Mouse (Mus musculus) large intestine, adult 2 months (tissue): ENCODE measurements at regions not wholly inside any gene's neighbourhood (a gene's known extent, or its start where the extent isn't known, plus 50 kb on each side); places are given as distances from the start of the nearest gene placed in this dataset.
A peak's percentile ranks its signal among the peaks of the same experiment; 100 is the strongest.

Experiments used
- DNase-seq: peaks from one replicate; pipeline ENCODE4 v3.0.0-alpha.2; 2012; ENCODE audit warnings: low read depth, low spot score
- WGBS: fragments of 180-500 bp; shearing (Covaris S2); methylation state at CpG from one replicate; pipeline ENCODE4 v1.1.7; 2018; 5-methylcytosine and 5-hydroxymethylcytosine counted together

DNA sequence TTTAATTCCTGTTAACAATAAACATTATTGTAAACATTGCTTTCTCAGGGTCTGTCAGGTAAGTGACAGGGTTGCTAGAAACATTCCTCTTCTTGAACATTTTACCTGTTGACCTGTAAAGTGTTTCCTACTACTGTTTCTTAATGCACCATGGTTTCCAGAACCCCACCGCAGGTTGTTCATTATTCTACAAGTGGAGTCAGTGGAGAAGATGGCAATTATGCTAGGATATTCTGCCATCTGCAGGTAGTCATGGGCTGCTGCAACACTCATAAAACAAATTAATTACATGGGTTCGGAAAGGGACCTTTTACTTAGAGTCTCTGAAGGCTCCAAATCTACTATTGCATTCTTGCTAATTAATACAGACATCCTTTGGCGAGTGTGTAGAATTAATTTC, 239.1 kb upstream of the Pdzrn3 start:
- no peak for DNase-seq
- WGBS, result 33% methylated on average over 3 of the region's 3 CpGs

DNA sequence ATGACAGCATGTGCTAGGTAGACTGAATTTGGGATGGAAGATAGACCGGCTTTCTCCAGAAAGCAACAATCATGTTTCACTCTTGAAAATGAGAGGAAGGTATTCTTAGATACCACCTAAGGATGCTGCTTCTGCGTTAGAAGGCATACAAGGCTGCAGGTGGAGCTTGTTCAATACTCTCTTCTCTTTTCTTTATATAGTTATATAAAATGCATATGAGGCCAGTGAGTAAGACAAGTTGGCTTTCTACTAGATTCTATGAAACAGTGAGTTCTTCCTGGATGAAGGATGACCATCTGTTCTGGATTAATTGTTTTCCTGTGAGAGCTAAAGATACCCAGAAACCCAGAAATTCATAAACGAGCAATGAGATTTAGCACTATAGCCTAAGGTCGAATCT, 231.3 kb upstream of the Pdzrn3 start:
- DNase-seq, result no peak
- WGBS, result 83% methylated on average over 4 of the region's 4 CpGs

DNA sequence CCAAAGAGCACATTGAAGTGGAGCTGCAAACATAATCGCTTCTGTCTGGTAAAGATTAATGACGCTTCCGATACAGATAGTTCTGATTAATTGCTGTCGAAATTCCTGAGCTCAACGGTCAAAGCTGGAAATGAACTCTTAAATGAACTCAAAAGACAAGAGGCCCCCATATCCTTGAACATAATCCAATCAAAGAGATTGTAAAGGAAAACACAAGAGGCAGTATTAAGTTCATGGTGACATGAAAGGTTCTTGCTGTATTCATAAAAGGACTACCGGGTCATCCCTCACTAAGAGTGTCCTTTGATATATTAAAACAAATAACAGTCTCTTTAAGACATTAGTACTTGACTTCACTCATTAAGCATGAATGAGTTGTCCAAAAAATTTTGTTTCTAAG, 225.4 kb upstream of the Pdzrn3 start:
- DNase-seq, result no peak
- WGBS, result 81% methylated on average over 6 of the region's 6 CpGs

DNA sequence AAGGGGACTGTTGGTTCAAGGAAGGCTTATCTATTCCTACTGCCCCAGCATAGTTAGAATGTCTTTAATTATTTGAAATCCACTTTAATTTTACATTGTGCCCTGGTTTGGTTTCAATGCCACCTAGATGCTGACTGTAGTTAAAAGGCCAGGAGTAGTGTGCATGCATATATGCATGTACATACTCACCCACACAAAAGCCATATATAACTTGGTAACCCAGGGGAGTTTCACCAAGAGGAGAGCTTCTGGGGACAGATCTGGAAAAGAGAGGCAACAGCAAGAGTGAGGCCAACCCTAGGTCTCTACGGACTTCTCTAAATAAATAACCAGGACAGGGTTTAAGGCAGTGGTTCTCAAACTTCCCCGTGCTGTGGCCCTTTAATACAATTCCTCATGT, 219.3 kb upstream of the Pdzrn3 start:
- DNase-seq, result no peak
- WGBS, result 78% methylated on average over 2 of the region's 2 CpGs

DNA sequence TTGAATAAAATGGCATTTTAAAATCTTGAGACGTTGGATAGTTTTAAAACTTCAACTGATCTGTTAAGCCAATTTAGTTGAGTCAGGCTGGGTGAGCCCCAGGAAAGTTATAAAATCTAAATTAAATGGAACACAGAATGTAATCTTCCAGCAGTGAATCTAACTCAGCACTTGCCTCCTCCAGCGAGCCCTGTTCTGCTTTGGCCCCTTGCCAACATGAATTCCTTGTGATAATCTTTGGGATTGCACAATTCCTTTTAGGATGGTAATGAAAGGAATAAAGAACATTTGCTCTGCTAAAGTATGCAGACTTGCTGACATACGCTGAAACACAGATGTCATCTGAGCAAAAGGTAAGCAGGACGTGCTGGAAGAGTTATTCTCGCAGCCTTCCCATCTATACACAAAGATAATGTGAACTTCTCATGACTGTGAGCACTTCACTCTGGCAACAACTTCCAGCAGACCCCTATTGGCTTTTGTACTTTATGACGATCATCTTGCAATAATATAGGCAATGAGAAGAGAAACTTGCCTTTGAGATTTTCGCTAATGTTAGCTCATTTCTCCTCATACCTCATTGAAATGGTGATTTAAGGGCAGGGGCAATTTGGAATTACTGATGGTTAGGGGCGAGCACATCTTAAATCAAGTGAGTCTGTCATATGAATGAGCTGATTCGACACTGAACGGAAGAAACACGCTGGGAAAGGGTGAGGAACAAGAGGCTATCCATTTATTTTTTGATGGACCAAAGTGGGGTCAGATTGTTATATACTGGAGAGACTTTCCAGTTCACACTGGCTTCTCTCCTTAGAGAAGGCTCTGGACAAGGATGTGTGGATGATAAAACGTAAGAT, 216.3 kb upstream of the Pdzrn3 start:
- 47% methylated on average over 12 of the region's 12 CpGs for WGBS
- no peak for DNase-seq

DNA sequence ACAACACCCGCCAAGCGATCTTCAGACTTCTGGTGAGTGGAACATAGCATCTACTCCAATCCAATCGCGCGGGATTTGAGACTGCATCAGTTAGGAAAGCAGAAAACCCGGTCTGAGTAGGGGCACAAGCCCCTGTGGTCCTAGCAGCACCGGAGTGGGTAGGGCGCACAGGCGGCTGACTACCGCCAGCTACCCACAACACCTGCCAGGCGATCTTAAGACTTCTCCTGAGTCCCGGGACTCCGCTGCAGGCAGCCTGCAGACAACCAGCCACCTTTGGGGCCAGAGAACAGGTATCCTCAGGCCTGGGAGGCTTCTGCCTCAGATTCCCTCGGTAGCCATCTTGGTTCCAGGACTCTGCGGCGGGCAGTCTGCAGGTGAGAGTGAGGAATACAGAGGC, 208.2 kb upstream of the Pdzrn3 start:
- DNase-seq, result no peak
- 78% methylated on average over 16 of the region's 16 CpGs for WGBS

DNA sequence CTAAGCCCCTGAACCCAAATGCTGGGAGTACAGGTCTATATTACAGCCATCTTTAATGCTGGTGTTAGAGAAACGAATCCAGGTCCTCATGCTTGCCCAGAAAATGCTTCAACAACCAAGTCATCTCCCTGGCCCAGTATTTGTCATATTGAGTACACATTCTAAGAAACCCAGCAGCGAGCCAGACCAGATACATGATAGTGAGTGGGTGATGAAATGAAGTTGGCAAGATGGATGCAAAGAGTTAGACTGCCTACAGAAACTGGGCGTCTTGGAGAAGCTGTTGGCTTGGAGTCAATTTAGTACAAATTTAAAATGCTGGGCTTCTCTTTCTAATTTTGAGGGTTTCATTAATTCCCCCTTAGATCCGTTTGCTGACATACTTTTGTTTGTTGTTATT, 203.1 kb upstream of the Pdzrn3 start:
- WGBS, result 76% methylated on average over 4 of the region's 4 CpGs
- DNase-seq, result no peak

DNA sequence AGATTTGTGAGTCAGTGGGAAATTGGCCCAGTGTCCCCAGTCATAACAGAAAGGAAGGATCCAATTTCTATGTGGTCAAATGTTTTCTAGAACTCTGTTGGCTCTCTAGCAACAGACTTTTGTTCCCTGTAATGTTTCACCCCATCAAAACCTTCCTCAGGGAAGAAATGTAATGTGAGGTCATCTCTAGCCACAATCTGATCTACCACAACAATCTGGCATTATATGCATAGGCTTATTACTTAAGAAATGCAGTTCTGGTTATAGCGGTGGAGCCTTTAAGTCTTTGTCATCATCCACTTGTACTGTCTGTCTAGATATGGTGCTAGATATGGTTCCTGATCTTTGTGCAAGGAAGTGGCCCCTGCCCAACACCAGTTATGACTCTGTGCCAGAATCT, 178.4 kb upstream of the Pdzrn3 start:
- no peak for DNase-seq
- 87% methylated on average over 1 of the region's 1 CpGs for WGBS

DNA sequence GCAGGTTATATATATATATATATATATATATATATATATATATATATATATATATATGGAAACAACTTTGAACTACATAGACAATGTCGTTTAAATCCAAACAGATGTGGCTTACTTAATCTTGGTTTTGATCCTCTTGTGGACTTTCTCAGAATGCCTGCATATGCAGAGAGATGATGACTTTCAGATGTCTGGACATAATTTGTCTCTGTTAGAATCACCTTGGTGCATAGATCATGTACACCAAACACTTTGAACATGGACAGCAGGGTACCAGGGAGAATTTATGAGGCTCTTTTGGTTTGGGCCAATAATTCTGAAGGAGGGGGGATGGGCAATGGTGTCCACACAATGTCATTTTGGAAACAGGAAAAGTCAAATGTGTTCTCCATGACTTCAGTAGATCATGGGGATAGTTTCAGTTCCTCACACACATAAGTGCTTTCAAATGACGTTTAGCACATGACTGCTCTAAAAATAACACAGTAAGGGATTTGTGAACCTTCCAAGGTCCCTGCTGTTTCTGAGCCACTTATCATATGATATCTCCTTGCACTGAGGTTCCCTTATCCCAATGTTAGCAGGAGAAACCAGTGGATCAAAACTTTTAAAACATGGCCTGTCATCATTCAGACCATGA, 177.4 kb upstream of the Pdzrn3 start:
- WGBS, result 38% methylated on average over 2 of the region's 2 CpGs
- DNase-seq, result no peak

DNA sequence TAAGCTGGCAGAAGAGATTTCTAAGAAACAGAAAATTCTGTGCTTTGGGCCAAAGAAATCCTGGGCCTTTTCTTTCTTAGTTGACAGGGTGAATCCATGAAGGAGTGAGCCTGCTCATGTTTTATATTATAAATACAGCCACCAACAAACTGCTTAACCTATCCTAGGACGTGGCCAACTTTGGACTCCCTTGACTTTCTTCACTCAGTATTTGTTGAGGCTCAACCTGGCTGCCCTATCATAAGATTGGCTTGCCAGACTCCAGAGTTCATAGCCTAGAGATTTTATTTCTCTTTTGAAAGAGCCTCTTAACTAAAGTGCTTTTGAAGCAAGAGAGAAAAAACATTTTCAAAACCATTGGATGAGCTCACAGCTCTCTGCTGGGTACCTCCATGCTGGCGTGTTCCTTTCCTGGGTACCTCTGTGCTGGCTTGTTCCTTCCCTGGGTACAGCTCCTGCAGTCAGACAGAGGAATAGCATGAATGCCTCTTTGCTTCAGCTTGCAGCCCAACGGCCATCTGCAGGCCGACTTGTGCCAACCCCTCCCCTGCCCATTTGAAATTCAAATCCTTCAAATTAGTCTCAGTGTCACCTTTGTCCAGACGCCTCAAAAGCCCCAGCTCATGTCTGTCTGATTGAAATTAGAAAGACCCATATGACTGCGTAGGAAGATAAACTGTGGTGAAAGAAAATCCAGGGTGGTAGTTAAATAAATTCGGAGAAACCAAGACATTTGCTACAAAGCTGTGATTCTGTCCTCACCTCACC, 173.0 kb upstream of the Pdzrn3 start:
- no peak for DNase-seq
- 55% methylated on average over 7 of the region's 7 CpGs for WGBS

DNA sequence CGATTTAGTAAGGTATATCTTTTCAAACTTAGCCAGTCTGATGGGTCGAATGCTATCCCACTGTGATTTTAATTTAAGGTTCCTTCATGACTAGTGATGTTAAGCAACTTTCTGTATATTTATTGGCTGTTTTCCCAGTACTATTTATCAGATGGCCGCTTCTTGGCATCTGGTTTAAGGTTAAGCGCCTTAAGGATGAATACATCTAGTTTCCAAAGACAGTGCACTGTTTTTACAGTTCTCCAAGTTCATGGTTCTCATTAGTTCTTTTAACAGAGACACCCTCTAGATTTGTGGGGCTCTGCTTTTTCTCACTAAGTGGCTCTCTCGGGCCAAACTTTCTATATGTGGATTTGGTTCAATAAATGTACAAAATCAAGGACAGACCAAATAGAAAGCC, 159.9 kb upstream of the Pdzrn3 start:
- WGBS, result 78% methylated on average over 5 of the region's 5 CpGs

DNA sequence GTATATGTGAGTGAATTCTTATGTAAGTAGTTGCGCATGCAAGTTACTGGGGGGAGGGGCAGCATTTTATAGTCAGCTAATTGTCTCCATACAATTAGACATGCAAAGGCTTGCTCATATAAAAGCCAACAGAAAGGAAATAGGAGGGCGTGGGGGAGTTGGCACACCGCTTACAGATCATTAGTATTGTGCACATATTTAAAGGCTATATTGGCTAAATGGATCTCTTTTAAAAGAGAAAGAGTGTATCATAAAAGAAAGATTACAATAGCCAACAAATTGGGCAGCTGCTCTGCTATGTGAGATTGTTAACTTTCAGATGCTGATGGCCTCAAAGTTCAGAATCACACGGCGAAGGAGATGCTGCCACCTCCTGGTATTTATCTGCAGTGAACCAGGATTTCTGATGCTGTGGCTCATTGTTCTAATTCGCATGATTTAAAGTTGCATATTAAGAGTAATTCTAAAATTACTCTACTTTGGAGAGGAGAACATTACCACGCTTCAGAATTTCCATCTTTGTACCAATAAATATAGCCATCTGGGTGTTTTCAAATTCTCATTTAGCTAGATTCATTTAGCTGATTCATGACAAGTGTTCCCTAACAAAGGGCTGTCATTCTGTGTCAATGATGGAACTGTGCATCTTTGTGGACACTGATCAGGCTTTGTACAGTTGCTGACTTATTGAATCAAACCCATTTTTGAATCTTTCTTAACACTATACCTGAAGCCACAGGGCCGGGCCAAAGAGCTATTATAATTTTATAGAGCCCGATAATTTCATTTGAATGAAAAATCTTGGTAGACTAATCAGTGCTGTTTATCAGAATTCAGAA, 156.7 kb upstream of the Pdzrn3 start:
- 34% methylated on average over 9 of the region's 9 CpGs for WGBS
- peak; percentile 22 for DNase-seq

More for the DNA sequence above, 159.9 kb upstream of the Pdzrn3 start:
- no peak for DNase-seq

DNA sequence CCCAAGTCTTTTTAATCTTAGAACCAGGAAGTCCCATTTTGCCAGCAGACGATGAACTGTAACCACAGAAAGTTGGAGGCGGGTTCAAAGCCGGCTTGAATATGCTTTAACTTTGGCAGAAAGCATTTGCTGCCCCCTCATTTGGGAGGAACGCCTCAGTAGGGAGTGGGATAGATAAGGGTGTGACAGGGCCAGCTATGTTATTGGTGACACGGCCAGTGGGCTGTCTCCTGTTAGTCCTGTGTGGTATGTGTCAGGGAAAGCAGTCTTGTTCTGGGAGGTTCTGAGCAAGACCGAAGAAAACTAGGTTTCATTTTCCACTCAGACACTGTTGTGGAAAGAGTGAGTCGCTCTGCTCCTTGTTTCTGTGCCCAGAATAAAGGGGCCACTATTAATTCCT, 154.7 kb upstream of the Pdzrn3 start:
- 30% methylated on average over 7 of the region's 7 CpGs for WGBS
- DNase-seq, result no peak

DNA sequence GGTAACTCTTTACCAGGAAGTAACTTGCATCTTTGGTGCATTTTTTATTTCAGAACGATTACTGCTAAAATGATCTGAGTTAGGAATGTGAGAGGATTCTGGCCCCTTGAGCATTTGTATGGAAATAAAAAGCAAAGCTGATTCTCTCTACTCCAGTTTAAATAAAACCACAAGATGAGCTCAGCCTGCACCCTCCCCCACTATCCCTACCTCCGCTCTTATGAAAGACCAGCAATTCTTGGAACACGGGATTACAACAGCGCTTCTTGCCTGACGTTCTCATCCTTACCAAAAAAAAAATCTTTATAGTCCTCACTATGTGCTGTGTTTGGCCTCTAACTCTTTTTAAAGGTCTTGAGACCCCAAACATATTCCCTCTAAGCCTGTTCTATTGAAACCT, 154.2 kb upstream of the Pdzrn3 start:
- 72% methylated on average over 5 of the region's 5 CpGs for WGBS
- DNase-seq, result no peak

DNA sequence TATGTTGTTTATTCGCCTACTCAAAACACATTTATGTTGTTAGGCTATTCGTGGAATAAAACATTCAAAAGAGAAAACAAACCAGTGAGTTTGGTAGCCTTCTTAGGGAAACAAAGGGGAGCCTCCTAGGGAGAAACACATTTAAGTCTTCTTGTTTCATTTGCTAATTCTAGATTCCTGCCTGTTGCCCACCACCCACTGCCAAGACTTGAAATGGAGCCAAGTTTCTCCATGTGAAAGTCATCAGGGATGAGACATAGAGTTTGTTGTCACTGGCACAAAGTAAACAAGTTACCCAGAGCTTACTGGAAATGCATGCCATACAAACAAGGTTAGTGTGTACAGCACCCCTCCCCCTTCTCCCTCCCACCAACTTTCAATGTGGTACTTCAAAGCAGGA, 147.4 kb upstream of the Pdzrn3 start:
- no peak for DNase-seq
- 76% methylated on average over 2 of the region's 2 CpGs for WGBS

DNA sequence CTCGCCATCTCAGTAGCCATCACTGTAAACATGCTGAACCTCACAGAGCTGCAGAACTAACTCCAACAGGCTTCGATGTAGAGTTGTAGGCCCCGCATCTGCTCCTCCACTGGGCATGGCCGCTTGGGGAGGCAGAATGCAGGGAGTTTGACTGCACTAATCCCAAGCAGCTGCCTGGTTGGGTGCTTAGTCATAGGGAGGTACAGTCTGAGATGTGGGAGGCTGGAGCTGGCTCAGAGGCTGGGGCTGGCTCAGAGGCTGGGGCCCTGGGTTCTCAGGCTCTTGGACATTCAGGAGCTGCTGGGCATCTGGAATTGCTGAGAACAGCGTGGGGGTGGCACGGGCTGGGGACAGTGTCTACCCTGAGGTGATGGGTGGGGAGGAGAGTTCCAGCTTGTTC, 143.6 kb upstream of the Pdzrn3 start:
- WGBS, result 90% methylated on average over 6 of the region's 6 CpGs
- DNase-seq, result no peak

DNA sequence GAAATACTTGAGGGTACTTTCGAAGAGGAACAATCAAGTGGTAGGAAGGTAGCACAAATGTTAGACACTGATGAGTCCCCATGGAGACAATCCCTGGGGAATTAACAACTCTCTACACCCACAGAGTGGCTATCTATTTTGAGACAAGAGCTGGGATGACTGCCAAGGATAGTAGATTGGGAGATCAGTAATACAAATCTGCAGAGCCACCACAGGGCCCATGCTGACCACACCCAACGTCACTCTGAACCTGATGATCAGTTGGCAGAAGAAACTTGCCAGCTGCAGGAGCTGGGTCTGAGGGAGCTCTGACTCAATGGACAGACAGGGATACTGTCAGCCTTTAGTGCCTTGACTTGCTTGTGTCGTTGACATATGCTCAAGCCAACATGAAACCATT, 143.1 kb upstream of the Pdzrn3 start:
- WGBS, result 61% methylated on average over 3 of the region's 3 CpGs
- no peak for DNase-seq

DNA sequence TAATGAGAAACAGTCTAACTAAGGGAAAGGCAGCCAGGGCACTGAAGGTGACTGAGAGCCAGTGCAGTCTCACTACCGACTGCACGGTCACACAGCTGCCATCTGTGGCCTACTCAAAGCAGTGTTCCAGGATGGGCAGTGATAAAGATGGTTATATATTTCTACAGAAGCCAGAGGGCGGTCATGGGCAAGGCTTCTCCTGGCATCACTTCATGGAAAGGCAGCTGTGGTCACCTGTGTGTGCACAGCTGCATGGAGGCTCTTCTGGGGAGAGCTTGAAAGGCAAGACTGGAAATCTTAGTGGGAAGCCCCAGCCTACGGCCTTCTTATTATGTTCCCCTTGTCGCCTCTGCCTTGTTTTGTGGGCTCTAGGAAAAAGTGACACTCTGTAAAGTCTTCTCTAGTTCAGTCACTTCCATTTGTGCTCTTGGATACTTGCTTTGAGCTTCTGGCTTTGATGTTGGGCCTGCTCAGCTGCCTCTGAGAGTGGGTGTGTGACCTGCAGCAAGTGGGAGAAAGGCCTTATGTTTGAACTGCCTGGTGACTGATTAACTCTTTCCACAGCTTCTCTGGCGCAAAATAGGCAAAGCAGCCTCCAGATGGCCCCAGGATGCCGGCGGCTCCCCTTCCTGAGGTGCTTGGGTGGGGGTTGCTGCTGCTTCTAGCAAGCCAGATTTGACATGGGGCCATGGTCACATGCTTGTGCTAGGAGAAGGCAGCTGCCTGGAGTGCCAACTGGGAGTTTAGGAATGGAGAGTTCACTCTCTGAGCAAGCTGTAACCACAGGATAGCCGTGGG, 141.4 kb upstream of the Pdzrn3 start:
- DNase-seq, result no peak
- 30% methylated on average over 9 of the region's 9 CpGs for WGBS

DNA sequence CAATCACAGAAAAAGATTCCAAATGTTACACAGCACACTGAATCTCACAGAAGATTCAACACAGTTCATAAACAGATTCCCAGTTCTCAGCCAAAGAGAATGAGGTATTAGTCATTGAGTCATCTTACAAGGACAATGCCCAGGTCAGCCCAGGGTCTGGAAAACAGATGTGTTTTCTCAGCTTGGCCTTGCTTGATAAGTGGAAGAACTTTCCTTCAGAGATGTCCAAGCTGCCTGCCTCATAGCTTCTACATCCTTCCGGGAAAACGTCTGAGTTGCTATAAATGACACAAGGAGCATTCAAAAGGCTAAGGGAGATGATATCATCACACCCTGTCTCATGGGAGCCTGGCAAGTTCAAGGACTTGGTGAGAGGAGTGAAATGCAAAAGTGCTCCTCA, 139.9 kb upstream of the Pdzrn3 start:
- WGBS, result 62% methylated on average over 2 of the region's 2 CpGs
- no peak for DNase-seq
